14 mouse cellular contexts compared by ENCODE assay signal in the genomic region with DNA sequence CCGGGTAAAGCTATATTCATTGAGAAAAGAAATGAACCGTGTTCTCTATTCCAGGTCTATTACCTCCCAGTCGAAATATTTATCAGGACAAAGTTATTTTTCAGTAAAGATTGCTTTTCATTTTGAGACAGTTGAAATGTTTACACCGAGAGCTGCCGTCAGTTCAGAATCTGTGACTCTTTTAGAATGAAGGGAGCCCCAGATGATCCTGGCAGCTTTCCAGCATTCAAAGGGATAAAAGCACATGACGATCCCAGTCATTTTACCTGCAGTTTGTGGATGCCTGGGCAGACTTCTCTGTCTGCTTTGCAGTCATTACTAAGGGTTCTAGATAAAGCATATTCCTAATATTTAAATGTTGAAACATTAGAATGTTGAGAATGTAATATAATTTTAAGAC.
DNase-seq lines count a peak whose midpoint lies in the region; ATAC-seq and TF ChIP-seq lines count a peak whose summit lies in the region.
"Had no signal": no experiment of that assay in that cellular context is flagged by ENCODE, and none has a peak within 500 bp of the region (broad histone marks: within the 10 kb centered on the region; RNA-seq: fewer than 3 reads in every experiment).

No protein-coding gene starts in this region.

- H3K27ac ChIP-seq in heart, embryonic 13.5 days (replicated peaks), result peak overlapping the region; percentile 85
- no peak overlapping the region for H3K27ac ChIP-seq in lung, embryonic 15.5 days
- H3K27ac ChIP-seq in stomach, embryonic 15.5 days, result peak overlapping the region; percentile 21; the same call in 1 of the 2 replicates
- H3K27ac ChIP-seq: intestine, embryonic 15.5 days; neural tube, embryonic 13.5 days had no signal

- peak; percentile 47 to 49 for DNase-seq in cerebellum, postnatal 14 days
- no peak for DNase-seq in cerebellum, adult 9-10 months
- DNase-seq in heart, postnatal 25 days (ENCODE audit: low spot score), result no peak
- DNase-seq in lung, adult 2 months, result no peak
- no peak for DNase-seq in left cerebral cortex, postnatal 36 days (ENCODE audit: low spot score in 2 of 2)
- DNase-seq: thymus, adult 2 months had no signal

- TF ChIP-seq CTCF in lung, adult 2 months (IDR thresholded peaks at IDR 0.05; ENCODE audit: insufficient read depth, low read length), result no peak

- peak overlapping the region; percentile 43 for H3K4me3 ChIP-seq in heart, embryonic 13.5 days
- H3K4me3 ChIP-seq in lung, embryonic 15.5 days, result no peak overlapping the region
- no peak overlapping the region for H3K4me3 ChIP-seq in lung, adult 2 months (replicated peaks; ENCODE audit: extremely low read depth, low read depth, low read length)
- H3K4me3 ChIP-seq in stomach, embryonic 15.5 days (replicated peaks), result no peak overlapping the region
- H3K4me3 ChIP-seq: megakaryocyte, embryonic 14.5 days; neural tube, embryonic 13.5 days had no signal

- 21% methylated on average over 6 of the region's 6 CpGs for WGBS in heart, embryonic 13.5 days
- 25% methylated on average over 6 of the region's 6 CpGs for WGBS in lung, embryonic 15.5 days
- WGBS in lung, adult 2 months, result 31% methylated on average over 6 of the region's 6 CpGs
- 32% methylated on average over 6 of the region's 6 CpGs for WGBS in stomach, embryonic 15.5 days

- no peak for ATAC-seq in heart, embryonic 13.5 days (ENCODE audit: extremely low read depth, insufficient number of reproducible peaks, low FRiP score, low TSS enrichment)
- ATAC-seq in lung, embryonic 15.5 days (ENCODE audit: borderline replicate concordance, extremely low read depth, low FRiP score, low TSS enrichment), result no peak
- no peak for ATAC-seq in stomach, embryonic 15.5 days (ENCODE audit: insufficient read depth, low FRiP score, low read depth)
- ATAC-seq: forebrain, embryonic 16.5 days; Patski had no signal

- no peaks in the 10 kb centered on the region for H3K9me3 ChIP-seq in heart, embryonic 13.5 days
- H3K9me3 ChIP-seq in lung, embryonic 15.5 days, result no peaks in the 10 kb centered on the region
- H3K9me3 ChIP-seq in stomach, embryonic 15.5 days, result no peaks in the 10 kb centered on the region
- H3K9me3 ChIP-seq: intestine, embryonic 15.5 days; megakaryocyte, embryonic 14.5 days; neural tube, embryonic 13.5 days had no signal

- H3K4me1 ChIP-seq in heart, embryonic 13.5 days, result peaks cover 49% of the 10 kb centered on the region
- peaks cover 14% of the 10 kb centered on the region for H3K4me1 ChIP-seq in lung, embryonic 15.5 days
- H3K4me1 ChIP-seq in lung, adult 2 months (ENCODE audit: control insufficient read depth, insufficient read depth, low read length), result no peaks in the 10 kb centered on the region; the same call in 1 of the 2 replicates
- 0 out of 2 replicates have a peak, but pooled peaks cover 7% of the 10 kb centered on the region for H3K4me1 ChIP-seq in stomach, embryonic 15.5 days

- H3K4me2 ChIP-seq in heart, embryonic 13.5 days, result peak overlapping the region; percentile 70
- peak overlapping the region; percentile 56 for H3K4me2 ChIP-seq in lung, embryonic 15.5 days
- peak overlapping the region; percentile 27; the same call in 1 of the 2 replicates for H3K4me2 ChIP-seq in stomach, embryonic 15.5 days

- no peaks in the 10 kb centered on the region for H3K27me3 ChIP-seq in heart, embryonic 13.5 days (replicated peaks)
- H3K27me3 ChIP-seq in lung, embryonic 15.5 days, result peaks cover 7% of the 10 kb centered on the region
- no peaks in the 10 kb centered on the region for H3K27me3 ChIP-seq in stomach, embryonic 15.5 days (replicated peaks)
- H3K27me3 ChIP-seq: intestine, embryonic 15.5 days; Patski had no signal

- intact Hi-C loops in heart, postnatal 25 days (cut with DNase I), result loop anchor here (5.0 kb wide), 1 partner anchor 278 kb away; no protein-coding TSS in a partner anchor
- intact Hi-C loops in left cerebral cortex, postnatal 36 days (cut with DNase I), result loop anchor here (5.0 kb wide), 1 partner anchor 283 kb away; no protein-coding TSS in a partner anchor

- H3K9ac ChIP-seq in heart, embryonic 13.5 days, result peak overlapping the region; percentile 71
- no peak overlapping the region for H3K9ac ChIP-seq in lung, embryonic 15.5 days
- H3K9ac ChIP-seq in stomach, embryonic 15.5 days, result no peak overlapping the region
- H3K9ac ChIP-seq: intestine, embryonic 15.5 days; neural tube, embryonic 13.5 days had no signal

- no peaks in the 10 kb centered on the region for H3K36me3 ChIP-seq in heart, embryonic 13.5 days
- no peaks in the 10 kb centered on the region for H3K36me3 ChIP-seq in lung, embryonic 15.5 days
- no peaks in the 10 kb centered on the region for H3K36me3 ChIP-seq in stomach, embryonic 15.5 days
- H3K36me3 ChIP-seq: intestine, embryonic 15.5 days; neural tube, embryonic 13.5 days had no signal

- no peak for TF ChIP-seq POLR2A in lung, adult 2 months (IDR thresholded peaks at IDR 0.05; ENCODE audit: borderline replicate concordance, extremely low read depth, low read depth, low read length)

Comparison
In these comparisons a context has a peak if more than half of its experiments do, and no peak if none do; other contexts are left out.
1. DNase-seq: peak in cerebellum, postnatal 14 days (2 of 2); none in cerebellum, adult 9-10 months (single experiment), heart, postnatal 25 days (single experiment), lung, adult 2 months (single experiment) and left cerebral cortex, postnatal 36 days (0 of 2).
2. Peak in every context shown above with its lines, with median percentiles within 50 percentile points of each other: H3K4me2 ChIP-seq.